Mouse (Mus musculus): ENCODE results near the gene Dnah11. TPM values are rescaled to one million over a fixed set of nuclear protein-coding genes. Genes with fewer than 3 reads are reported as not detected.

Gene Dnah11
- total and polyA plus RNA-seq, 2 experiments = 0.12 to 0.18 TPM

GRCm38 (mm10) chr12:118042196-118042595 lies 156.6 kb downstream of the Dnah11 start:
- WGBS = 90% methylated on average over 2 of the region's 2 CpGs
- H3K4me1 ChIP-seq (ENCODE audit: control insufficient read depth, insufficient read depth, low read length) = no peaks in the 10 kb centered on the region
- no peaks in the 10 kb centered on the region for H3K36me3 ChIP-seq (ENCODE audit: control insufficient read depth, insufficient read depth, low read length)
- H3K79me2 ChIP-seq (ENCODE audit: control insufficient read depth, insufficient read depth, low read length) = no peaks in the 10 kb centered on the region
- no peak for TF ChIP-seq CTCF (IDR thresholded peaks at IDR 0.05; ENCODE audit: low read depth, low read length)
- no peak for TF ChIP-seq POLR2A (IDR thresholded peaks at IDR 0.05; ENCODE audit: extremely low read depth, insufficient read depth, low read length)
- no peaks in the 10 kb centered on the region for H3K27me3 ChIP-seq (ENCODE audit: control insufficient read depth, insufficient read depth, low read length)
- H3K4me3 ChIP-seq (ENCODE audit: insufficient read depth, low read depth, low read length) = no peak overlapping the region
- no peak overlapping the region for H3K27ac ChIP-seq (replicated peaks; ENCODE audit: insufficient read depth, low read depth, low read length)
- no peak overlapping the region for H3K9ac ChIP-seq (ENCODE audit: low read depth, low read length)
- DNase-seq (ENCODE audit: extremely low read depth, low read depth, low spot score) = no peak

GRCm38 (mm10) chr12:118034990-118035389 lies 163.9 kb downstream of the Dnah11 start:
- Histone ChIP-seq H3K4me1 (ENCODE audit: control insufficient read depth, insufficient read depth, low read length) (no peaks in the 10 kb centered on the region), H3K36me3 (ENCODE audit: control insufficient read depth, insufficient read depth, low read length) (no peaks in the 10 kb centered on the region), H3K27me3 (ENCODE audit: control insufficient read depth, insufficient read depth, low read length) (no peaks in the 10 kb centered on the region), H3K79me2 (ENCODE audit: control insufficient read depth, insufficient read depth, low read length) (no peaks in the 10 kb centered on the region), H3K27ac (replicated peaks; ENCODE audit: insufficient read depth, low read depth, low read length) (no peak overlapping the region), H3K4me3 (ENCODE audit: insufficient read depth, low read depth, low read length) (no peak overlapping the region), H3K9ac (ENCODE audit: low read depth, low read length) (no peak overlapping the region)
- no peak for DNase-seq (ENCODE audit: extremely low read depth, low read depth, low spot score)
- TF ChIP-seq CTCF (IDR thresholded peaks at IDR 0.05; ENCODE audit: low read depth, low read length) (no peak), POLR2A (IDR thresholded peaks at IDR 0.05; ENCODE audit: extremely low read depth, insufficient read depth, low read length) (no peak)
- WGBS = 67% methylated on average over 1 of the region's 1 CpGs

- no peak for TF ChIP-seq POLR2A (IDR thresholded peaks at IDR 0.05; ENCODE audit: extremely low read depth, insufficient read depth, low read length)
- no peak for TF ChIP-seq CTCF (IDR thresholded peaks at IDR 0.05; ENCODE audit: low read depth, low read length)
- H3K4me3 ChIP-seq (ENCODE audit: insufficient read depth, low read depth, low read length) = no peak overlapping the region
- H3K4me1 ChIP-seq (ENCODE audit: control insufficient read depth, insufficient read depth, low read length) = no peaks in the 10 kb centered on the region
- H3K9ac ChIP-seq (ENCODE audit: low read depth, low read length) = no peak overlapping the region
- no peak overlapping the region for H3K27ac ChIP-seq (replicated peaks; ENCODE audit: insufficient read depth, low read depth, low read length)
- 88% methylated on average over 4 of the region's 4 CpGs for WGBS
- no peaks in the 10 kb centered on the region for H3K36me3 ChIP-seq (ENCODE audit: control insufficient read depth, insufficient read depth, low read length)
- DNase-seq (ENCODE audit: extremely low read depth, low read depth, low spot score) = no peak
- H3K27me3 ChIP-seq (ENCODE audit: control insufficient read depth, insufficient read depth, low read length) = no peaks in the 10 kb centered on the region
- no peaks in the 10 kb centered on the region for H3K79me2 ChIP-seq (ENCODE audit: control insufficient read depth, insufficient read depth, low read length)
Observed at GRCm38 (mm10) chr12:118025771-118026170, 173.1 kb downstream of the Dnah11 start.

- Histone ChIP-seq H3K4me3 (ENCODE audit: insufficient read depth, low read depth, low read length) (no peak overlapping the region), H3K9ac (ENCODE audit: low read depth, low read length) (no peak overlapping the region), H3K4me1 (ENCODE audit: control insufficient read depth, insufficient read depth, low read length) (no peaks in the 10 kb centered on the region), H3K27me3 (ENCODE audit: control insufficient read depth, insufficient read depth, low read length) (no peaks in the 10 kb centered on the region), H3K36me3 (ENCODE audit: control insufficient read depth, insufficient read depth, low read length) (no peaks in the 10 kb centered on the region), H3K27ac (replicated peaks; ENCODE audit: insufficient read depth, low read depth, low read length) (no peak overlapping the region), H3K79me2 (ENCODE audit: control insufficient read depth, insufficient read depth, low read length) (no peaks in the 10 kb centered on the region)
- TF ChIP-seq POLR2A (IDR thresholded peaks at IDR 0.05; ENCODE audit: extremely low read depth, insufficient read depth, low read length) (no peak), CTCF (IDR thresholded peaks at IDR 0.05; ENCODE audit: low read depth, low read length) (no peak)
- peak; percentile 43 for DNase-seq (ENCODE audit: extremely low read depth, low read depth, low spot score)
- 70% methylated on average over 6 of the region's 6 CpGs for whole genome bisulfite sequencing
Observed at GRCm38 (mm10) chr12:118018936-118019335, 179.9 kb downstream of the Dnah11 start.

- H3K79me2 ChIP-seq (ENCODE audit: control insufficient read depth, insufficient read depth, low read length) = no peaks in the 10 kb centered on the region
- H3K27me3 ChIP-seq (ENCODE audit: control insufficient read depth, insufficient read depth, low read length) = no peaks in the 10 kb centered on the region
- DNase-seq (ENCODE audit: extremely low read depth, low read depth, low spot score) = no peak
- no peak overlapping the region for H3K4me3 ChIP-seq (ENCODE audit: insufficient read depth, low read depth, low read length)
- no peaks in the 10 kb centered on the region for H3K4me1 ChIP-seq (ENCODE audit: control insufficient read depth, insufficient read depth, low read length)
- WGBS = 94% methylated on average over 3 of the region's 3 CpGs
- no peak overlapping the region for H3K27ac ChIP-seq (replicated peaks; ENCODE audit: insufficient read depth, low read depth, low read length)
- TF ChIP-seq CTCF (IDR thresholded peaks at IDR 0.05; ENCODE audit: low read depth, low read length) (no peak), POLR2A (IDR thresholded peaks at IDR 0.05; ENCODE audit: extremely low read depth, insufficient read depth, low read length) (no peak)
- no peak overlapping the region for H3K9ac ChIP-seq (ENCODE audit: low read depth, low read length)
- no peaks in the 10 kb centered on the region for H3K36me3 ChIP-seq (ENCODE audit: control insufficient read depth, insufficient read depth, low read length)
Observed at GRCm38 (mm10) chr12:118013872-118014271, 185.0 kb downstream of the Dnah11 start.

GRCm38 (mm10) chr12:118011921-118012320 lies 186.9 kb downstream of the Dnah11 start:
- TF ChIP-seq POLR2A (IDR thresholded peaks at IDR 0.05; ENCODE audit: extremely low read depth, insufficient read depth, low read length) (no peak), CTCF (IDR thresholded peaks at IDR 0.05; ENCODE audit: low read depth, low read length) (no peak)
- 89% methylated on average over 8 of the region's 8 CpGs for WGBS
- no peak for DNase-seq (ENCODE audit: extremely low read depth, low read depth, low spot score)
- no peak overlapping the region for H3K27ac ChIP-seq (replicated peaks; ENCODE audit: insufficient read depth, low read depth, low read length)
- H3K4me3 ChIP-seq (ENCODE audit: insufficient read depth, low read depth, low read length) = no peak overlapping the region
- no peaks in the 10 kb centered on the region for H3K27me3 ChIP-seq (ENCODE audit: control insufficient read depth, insufficient read depth, low read length)
- no peak overlapping the region for H3K9ac ChIP-seq (ENCODE audit: low read depth, low read length)
- no peaks in the 10 kb centered on the region for H3K79me2 ChIP-seq (ENCODE audit: control insufficient read depth, insufficient read depth, low read length)
- no peaks in the 10 kb centered on the region for H3K4me1 ChIP-seq (ENCODE audit: control insufficient read depth, insufficient read depth, low read length)
- H3K36me3 ChIP-seq (ENCODE audit: control insufficient read depth, insufficient read depth, low read length) = no peaks in the 10 kb centered on the region

All from liver, adult 2 months (tissue).